Mouse (Mus musculus): ENCODE results near the gene Filip1. TPM values are rescaled to one million over a fixed set of nuclear protein-coding genes. Genes with fewer than 3 reads are reported as not detected.

Filip1 gene
- polyA plus RNA-seq, 1 experiment from 2014 or later, result 3.2 TPM

- no peaks in the 10 kb centered on the region for H3K36me3 ChIP-seq
- no peak overlapping the region for H3K4me3 ChIP-seq
- WGBS, result 93% methylated on average over 4 of the region's 4 CpGs
- no peak overlapping the region for H3K9ac ChIP-seq (replicated peaks)
- H3K27me3 ChIP-seq, result no peaks in the 10 kb centered on the region
- no peak overlapping the region for H3K27ac ChIP-seq (replicated peaks)
- no peaks in the 10 kb centered on the region for H3K9me3 ChIP-seq
- H3K4me2 ChIP-seq (replicated peaks), result no peak overlapping the region
- no peak for ATAC-seq (replicated peaks)
- peaks cover 4% of the 10 kb centered on the region; the same call in 1 of the 2 replicates for H3K4me1 ChIP-seq
Observed at GRCm38 (mm10) chr9:79765329-79765728, 247.3 kb downstream of the Filip1 start.

Other genes starting within 250 kb of the Filip1 start
- 105 and 110 TPM in 2 replicates for gene Tmem30a, start 219.3 kb downstream of the Filip1 start, polyA plus RNA-seq (2015; fragmentation: Nextera tagmentation; extraction: Ambion mirVana)
- gene Senp6, start 54.1 kb upstream of the Filip1 start, polyA plus RNA-seq (2015; fragmentation: Nextera tagmentation; extraction: Ambion mirVana), result 56.3 and 59.8 TPM in 2 replicates
- gene Myo6, start 152.2 kb upstream of the Filip1 start, polyA plus RNA-seq (2015; fragmentation: Nextera tagmentation; extraction: Ambion mirVana), result 12.8 and 13.5 TPM in 2 replicates